Mouse (Mus musculus) liver, adult 2 months (tissue): ENCODE measurements around the gene Otud3.

Source experiments
- CTCF ChIP-seq: fragments of 200-500 bp; IDR thresholded peaks from 2 replicates; pipeline ENCODE4 v1.5.1; 2011; ENCODE audit warnings: low read depth, low read length, control low read depth
- POLR2A ChIP-seq: fragments of 200-500 bp; IDR thresholded peaks from 2 replicates; pipeline ENCODE4 v1.6.1; 2011; ENCODE audit warnings: low read length, control low read depth; ENCODE audit not compliant: insufficient read depth; ENCODE audit errors: extremely low read depth

DNA sequence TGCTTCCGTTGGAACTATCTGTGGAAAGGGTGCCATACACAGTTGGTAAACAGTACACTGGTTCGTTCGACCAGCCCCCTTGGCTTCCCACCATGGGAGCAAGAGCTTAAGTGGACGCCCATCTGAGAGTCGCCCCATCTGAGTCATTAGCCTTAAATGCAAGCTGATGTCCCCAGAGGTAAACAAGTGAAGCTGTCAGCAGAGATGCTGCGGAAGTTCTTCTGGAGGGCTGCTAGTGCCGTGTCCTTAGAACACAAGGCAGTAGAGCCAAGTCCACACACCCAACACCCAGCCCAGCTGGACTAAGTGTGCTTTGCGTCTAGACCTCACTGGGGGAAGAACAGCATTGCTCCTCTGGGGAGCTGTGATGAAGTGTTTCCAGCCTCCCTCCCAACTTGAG lies 24.1 kb downstream of the Otud3 start:
- TF ChIP-seq CTCF (no peak), POLR2A (no peak)
